Mouse (Mus musculus): ENCODE data around the gene Comp. TPM values are rescaled to one million over a fixed set of nuclear protein-coding genes. Genes with fewer than 3 reads are reported as not detected.
A peak's percentile ranks its signal among the peaks of the same experiment; 100 is the strongest.

Comp gene
- total RNA-seq, 4 experiments from 2014 or later: 2.7 to 16.7 (median 8.4) TPM

DNA sequence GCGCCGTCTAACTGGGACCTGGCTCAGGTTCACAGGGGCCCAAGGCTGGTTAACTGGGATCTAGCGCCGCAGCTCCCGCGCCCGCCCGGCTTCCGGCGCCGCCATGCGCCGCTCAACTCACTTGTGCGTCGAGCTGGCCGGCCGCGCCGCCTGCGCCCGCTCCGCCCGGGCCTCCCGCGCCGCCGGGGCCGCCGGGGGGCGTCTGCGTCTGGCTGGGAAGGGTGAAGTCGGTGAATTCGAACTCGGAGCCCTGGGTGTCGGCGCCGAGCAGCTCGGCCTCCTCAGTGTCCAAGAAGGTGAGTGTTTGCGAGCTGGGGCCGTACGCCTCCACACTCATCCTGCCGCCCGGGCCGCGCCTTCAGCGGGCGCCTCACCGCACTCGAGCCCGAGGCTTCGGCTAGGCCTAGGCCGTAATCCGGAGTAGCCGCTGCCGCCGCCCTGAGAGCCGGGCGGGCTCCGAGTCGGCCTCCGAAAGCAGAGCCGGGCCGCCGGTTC is 20.7 kb upstream of the Comp start:
- DNase-seq (ENCODE audit: low spot score in 2 of 2): no peak

- peak; percentile 95 to 98 for DNase-seq (ENCODE audit: low spot score in 2 of 2)
These were observed 20.1 kb upstream of the Comp start, which contains the start of gene Upf1 for GRCm38 (mm10) chr8:70353194-70353817. Gene Upf1, minus strand, starts transcription at chr8:70353278.

GRCm38 (mm10) chr8:70354004-70354403 is 19.4 kb upstream of the Comp start:
- DNase-seq (ENCODE audit: low spot score in 2 of 2): no peak

DNA sequence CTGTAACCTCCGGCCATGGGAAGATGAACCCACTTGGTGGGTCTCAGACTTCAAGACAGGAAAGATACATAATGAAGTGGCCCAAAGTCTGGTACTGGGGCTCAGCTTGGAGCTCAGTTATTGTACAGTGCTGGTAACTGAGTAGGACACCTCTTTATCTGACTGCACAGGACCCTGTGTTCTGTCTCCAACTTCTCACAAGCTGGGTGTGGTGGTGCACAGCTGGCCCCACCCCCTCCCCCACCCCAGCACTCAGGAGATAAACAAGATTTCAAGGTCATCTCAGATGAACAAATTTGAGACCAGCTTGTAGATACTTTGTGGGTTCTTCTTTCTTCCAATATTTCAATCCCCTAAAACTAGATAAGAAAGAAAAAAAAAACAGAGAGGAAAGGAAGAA is 17.2 kb upstream of the Comp start:
- no peak for DNase-seq (ENCODE audit: low spot score in 2 of 2)

DNA sequence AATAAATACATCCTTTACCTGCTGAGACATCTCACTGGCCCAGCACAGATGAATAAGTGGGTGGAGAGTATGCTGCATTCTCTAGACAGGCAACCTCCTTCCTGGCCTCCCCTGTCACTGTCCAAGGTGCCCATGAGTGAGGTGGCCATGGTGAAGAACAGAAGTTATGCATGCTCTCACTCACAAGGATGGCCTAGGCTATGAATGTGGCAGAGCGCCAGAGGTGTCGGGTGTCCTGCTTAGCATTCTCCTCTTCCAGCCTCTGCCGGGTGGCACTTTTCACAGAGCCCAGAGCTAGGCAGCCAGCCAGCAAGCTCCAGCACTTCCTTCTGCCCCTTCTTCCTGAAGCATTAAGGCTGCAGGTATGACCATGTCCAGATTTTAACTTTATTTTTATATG is 13.9 kb upstream of the Comp start:
- DNase-seq (ENCODE audit: low spot score in 2 of 2): peak; percentile 51 to 78

GRCm38 (mm10) chr8:70360769-70361168 is 12.6 kb upstream of the Comp start:
- DNase-seq (ENCODE audit: low spot score in 2 of 2): no peak

- no peak for DNase-seq (ENCODE audit: low spot score in 2 of 2)
These were observed 11.8 kb upstream of the Comp start for GRCm38 (mm10) chr8:70361484-70362032.

DNA sequence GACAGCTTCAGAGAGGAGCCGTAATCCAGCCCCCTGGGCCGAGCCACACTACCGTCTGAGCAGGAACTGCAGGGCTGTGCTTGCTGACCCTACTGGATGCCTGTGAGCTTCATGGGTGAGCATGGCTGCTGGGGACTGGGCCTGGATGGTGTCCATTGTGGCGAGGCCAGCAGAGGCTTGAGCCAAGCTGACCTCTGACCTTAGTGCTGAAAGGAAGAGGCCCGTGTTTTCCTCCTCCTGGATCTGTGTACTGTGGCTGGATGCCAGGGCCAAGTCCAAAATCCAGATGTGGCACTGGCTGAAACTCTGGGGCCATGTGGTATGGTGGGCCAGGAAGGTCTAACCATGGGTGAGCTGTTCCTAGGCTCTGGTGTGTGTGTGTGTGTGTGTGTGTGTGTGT is 9.3 kb upstream of the Comp start:
- DNase-seq (ENCODE audit: low spot score in 2 of 2): peak in 1 of 2 experiments; percentile 53

DNA sequence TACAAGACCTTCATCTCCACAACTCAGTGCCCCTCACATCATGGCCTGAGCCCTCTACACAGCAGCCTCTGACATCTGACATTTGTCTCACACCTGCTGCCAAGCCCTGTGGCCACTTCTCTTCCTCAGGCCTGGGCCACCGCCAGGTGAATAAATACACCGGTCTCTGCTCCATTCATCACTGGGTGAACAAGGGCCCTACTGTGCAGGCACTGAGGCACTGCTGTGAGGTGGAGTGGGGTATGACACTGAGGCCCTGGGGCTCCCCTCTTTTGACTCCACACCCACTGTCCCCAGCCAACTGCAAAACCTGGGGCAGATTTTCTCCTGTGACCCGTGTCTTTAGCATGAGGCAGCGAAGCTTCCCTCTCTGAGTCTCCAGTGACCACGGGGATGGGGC is 6.8 kb upstream of the Comp start:
- DNase-seq (ENCODE audit: low spot score in 2 of 2): no peak

DNA sequence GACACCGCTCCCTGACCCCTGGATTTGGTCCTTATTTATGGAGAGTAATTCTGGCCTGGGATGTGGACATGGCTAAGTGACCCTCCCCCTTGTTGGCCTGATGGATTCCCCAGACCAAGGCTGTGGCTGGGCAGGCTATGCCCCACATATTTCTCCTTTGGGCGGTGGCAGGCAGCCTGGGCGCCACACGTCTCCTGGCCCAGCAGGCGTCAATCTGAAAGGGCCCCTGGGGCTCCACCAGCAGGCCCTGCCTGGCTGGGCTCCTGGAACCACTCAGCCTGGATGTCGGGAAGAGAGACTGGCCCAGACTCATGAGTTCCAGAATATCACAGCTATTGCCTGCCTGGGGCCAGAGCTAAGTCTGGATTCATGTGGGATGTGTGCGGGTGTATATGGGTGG is 2.9 kb upstream of the Comp start:
- DNase-seq (ENCODE audit: low spot score in 2 of 2): no peak

DNA sequence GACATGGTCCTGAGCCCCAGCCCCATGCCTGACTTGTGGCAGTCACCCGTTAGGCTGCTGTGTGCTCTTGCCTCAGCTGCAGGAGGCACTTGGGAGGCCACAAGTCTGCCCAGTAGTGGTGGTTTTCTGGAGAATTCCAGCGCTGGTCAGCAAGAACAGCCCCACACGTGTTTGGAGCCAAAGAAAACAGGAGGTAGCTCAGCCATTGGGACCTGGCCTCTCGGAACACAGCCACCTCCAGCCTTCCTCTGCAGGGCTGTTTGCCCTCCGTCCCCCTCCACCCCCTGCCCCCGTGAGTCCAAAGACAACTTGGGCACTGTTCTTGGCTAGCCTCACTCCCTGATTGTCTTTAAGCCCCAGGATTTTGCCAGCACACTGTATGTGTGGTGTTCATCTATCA is 1.4 kb upstream of the Comp start:
- no peak for DNase-seq (ENCODE audit: low spot score in 2 of 2)

GRCm38 (mm10) chr8:70374318-70374927 is 1.1 kb downstream of the Comp start:
- DNase-seq (ENCODE audit: low spot score in 2 of 2): peak; percentile 73 to 77

GRCm38 (mm10) chr8:70375212-70375859 is 2.0 kb downstream of the Comp start:
- no peak for DNase-seq (ENCODE audit: low spot score in 2 of 2)

GRCm38 (mm10) chr8:70376275-70376741 is 3.0 kb downstream of the Comp start:
- DNase-seq (ENCODE audit: low spot score in 2 of 2): no peak

DNA sequence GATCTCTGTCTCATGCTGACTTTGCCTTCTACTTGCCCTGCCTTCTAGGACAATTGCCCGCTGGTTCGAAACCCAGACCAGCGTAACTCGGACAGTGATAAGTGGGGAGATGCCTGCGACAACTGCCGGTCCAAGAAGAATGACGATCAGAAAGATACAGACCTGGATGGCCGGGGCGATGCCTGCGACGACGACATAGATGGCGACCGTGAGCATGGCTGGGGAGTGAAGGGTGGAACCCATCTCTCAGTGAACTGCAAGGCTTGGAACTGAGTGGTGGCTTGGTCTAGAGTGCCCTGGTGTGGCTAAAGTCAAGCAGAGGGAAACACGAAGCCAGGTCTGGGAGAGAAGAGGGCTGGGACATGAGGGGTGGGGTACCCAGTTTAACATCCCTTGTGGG is 3.7 kb downstream of the Comp start:
- DNase-seq (ENCODE audit: low spot score in 2 of 2): no peak

- DNase-seq (ENCODE audit: low spot score in 2 of 2): no peak
These were observed 6.7 kb downstream of the Comp start for GRCm38 (mm10) chr8:70380069-70380468.

DNA sequence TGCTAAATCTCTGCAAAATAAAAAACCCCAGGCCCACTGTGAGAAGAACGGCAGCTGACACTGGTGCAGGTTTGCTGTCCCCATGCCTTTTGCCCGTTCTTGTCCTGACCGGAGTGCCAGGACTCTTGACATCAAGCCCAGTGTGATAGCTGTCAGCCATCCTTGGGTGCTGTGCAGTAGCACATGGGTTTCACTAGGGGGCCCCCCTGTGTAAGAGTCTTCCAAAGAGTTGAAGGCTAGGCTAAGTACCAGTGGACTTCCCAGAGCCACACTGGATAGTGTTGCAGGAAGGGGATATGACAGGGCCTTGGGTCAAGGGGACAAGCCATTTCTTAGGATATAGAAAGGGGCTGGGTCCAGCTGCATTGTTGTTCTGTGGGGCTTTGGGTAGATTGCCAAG is 9.9 kb downstream of the Comp start:
- peak; percentile 69 to 75 for DNase-seq (ENCODE audit: low spot score in 2 of 2)

DNA sequence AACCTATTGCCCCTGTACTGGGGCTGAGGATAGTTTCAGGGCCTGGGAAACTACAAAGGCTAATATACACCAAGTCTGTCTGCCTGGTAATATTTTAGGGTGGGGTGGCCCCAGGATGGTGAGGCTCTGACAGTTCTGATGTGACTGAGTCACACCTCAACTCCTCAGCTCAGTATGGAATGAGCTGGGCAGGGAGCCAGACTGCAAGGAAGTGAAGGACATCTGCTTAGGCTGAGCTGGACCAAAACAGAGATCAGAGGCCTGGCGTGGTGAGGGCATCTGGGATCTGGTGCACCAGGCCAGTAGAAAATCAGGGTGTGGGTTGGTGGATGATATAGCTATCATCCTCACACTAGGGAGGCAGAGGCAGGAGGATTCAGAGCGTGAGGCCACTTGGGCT is 16.3 kb downstream of the Comp start:
- DNase-seq (ENCODE audit: low spot score in 2 of 2): no peak

DNA sequence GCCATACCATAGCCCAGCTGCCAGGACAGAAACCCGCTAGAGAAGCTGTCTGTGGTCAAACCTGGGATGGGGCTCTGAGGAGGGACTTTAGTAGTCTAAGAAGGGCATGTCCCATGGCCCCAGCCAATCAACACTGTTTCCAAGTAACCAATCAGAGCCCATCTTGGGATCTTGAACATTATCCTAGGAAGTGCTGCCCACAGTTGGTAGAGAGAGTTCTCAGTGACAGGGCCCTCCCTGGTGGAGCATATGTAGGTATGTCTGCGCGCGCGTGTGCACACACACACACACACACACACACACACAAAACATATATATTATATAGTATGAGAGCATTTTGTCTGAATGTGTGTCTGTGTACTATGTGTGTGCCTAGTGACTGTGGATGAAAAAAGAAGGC is 19.7 kb downstream of the Comp start:
- DNase-seq (ENCODE audit: low spot score in 2 of 2): no peak

GRCm38 (mm10) chr8:70394269-70394998 is 21.1 kb downstream of the Comp start:
- DNase-seq (ENCODE audit: low spot score in 2 of 2): no peak

GRCm38 (mm10) chr8:70395649-70396048 is 22.3 kb downstream of the Comp start:
- peak; percentile 69 to 83 for DNase-seq (ENCODE audit: low spot score in 2 of 2)

DNA sequence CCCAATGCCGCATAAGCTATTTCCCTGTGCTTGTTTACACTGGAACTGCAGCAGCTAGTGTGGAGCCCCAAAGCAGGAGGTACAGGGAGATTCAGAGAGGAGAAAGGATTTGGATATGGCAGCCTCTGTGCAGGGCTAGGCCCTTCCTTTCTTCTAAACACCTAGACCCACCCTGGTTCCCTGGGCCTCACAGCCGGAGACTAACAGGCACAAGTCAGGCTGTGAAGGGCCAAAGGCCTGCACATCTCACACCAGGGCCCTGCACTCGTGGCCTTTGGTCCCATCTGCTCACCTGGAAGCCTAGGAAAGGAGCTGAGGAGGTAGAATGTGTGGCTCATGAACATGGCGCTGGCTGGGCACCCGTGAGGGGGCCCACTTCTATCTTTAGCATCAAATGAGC is 22.8 kb downstream of the Comp start:
- DNase-seq (ENCODE audit: low spot score in 2 of 2): no peak

All from gastrocnemius, adult 8-10 months (tissue).